Mouse (Mus musculus): ENCODE measurements around the gene Adgrv1. TPM values are rescaled to one million over a fixed set of nuclear protein-coding genes. Genes with fewer than 3 reads are reported as not detected.
A peak's percentile ranks its signal among the peaks of the same experiment; 100 is the strongest.
"Not testable (repeated sequence)": the region's sequence is repeated elsewhere in the genome, so short reads cannot be mapped to it uniquely, and the experiment has no call there.

Adgrv1 gene
- total RNA-seq, 2 experiments from 2014 or later: 2.4 to 3.0 TPM

DNA sequence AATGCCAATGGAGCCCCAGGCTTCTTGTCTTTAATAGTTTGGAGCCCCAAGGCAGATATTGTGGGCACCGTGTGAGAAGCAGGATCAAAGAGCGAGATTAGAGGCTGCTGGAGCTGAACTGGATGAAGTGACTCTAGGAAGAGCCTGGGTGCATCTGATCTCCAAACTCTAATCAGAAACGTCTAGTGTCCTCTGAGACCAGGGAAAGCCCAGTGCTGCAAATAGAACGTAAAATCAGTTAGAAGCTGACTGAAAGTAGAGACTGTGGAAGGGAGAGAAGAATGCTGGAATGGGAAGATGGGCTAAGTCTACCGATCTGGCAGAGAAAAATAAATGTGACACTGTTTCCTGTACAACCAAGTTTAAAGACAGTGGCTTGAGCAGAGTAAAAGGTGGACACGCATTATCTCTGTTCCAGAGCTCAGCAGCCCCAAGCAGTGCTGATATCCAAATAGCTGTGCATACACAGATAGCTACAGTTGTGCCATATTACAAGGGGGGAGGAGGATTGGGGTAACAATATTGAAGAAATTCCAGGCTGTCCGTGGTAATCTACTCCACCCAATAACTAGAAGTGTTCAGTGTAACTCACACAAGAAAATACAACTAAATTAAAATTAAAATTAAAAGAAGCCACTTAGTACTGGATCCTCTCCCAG, 9.7 kb upstream of the Adgrv1 start:
- no peak for TF ChIP-seq CTCF (conservative IDR thresholded peaks at IDR 0.05)
- no peak for DNase-seq (ENCODE audit: low spot score in 2 of 2)
- Histone ChIP-seq H3K27ac (no peak overlapping the region), H3K4me3 (no peak overlapping the region)

DNA sequence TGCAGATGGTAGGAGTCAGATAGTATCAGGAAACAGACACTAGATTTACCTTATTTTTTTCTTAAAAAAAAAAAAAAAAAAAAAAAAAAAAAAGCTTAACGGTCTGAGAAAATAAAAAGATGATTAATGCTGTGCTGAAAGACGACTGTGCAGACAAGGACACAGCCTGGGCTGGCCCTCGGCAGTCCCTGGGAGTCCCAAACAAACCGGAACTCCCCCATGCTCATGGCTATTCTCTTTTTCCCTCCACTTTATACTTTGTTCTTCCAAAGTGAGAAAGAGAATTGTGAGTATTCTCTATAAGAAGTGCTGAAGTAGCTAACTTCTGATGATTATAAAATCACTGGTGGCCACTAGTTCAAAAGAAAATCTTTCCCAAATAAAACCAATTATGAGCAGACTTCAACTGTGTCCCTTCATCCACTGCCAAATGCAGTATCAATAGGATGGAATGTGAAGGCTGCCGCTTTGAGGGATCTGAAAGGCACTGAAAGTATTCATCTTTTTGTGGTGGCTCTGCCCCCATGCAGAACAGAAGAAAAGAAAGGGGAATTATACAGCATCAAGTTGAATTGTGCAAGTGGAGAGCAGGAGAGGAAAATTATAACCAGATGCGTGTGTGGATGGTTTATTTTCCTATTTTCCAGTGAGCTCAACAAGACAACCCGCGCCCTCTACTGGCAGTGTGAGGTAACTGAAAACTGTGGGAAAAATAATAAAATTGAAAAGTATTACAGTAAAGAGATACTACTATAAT, 8.5 kb upstream of the Adgrv1 start:
- peak; percentile 32 to 53 for DNase-seq (ENCODE audit: low spot score in 2 of 2)
- peak; percentile 92 for TF ChIP-seq CTCF (conservative IDR thresholded peaks at IDR 0.05)
- H3K4me3 ChIP-seq: peak overlapping the region; percentile 34; the same call in 1 of the 2 replicates
- no peak overlapping the region for H3K27ac ChIP-seq

GRCm38 (mm10) chr13:81640881-81641280, 7.9 kb upstream of the Adgrv1 start:
- no peak for DNase-seq (ENCODE audit: low spot score in 2 of 2)
- no peak overlapping the region for H3K27ac ChIP-seq
- no peak for TF ChIP-seq CTCF (conservative IDR thresholded peaks at IDR 0.05)
- H3K4me3 ChIP-seq: no peak overlapping the region

GRCm38 (mm10) chr13:81639624-81640023, 6.7 kb upstream of the Adgrv1 start:
- no peak for TF ChIP-seq CTCF (conservative IDR thresholded peaks at IDR 0.05)
- Histone ChIP-seq H3K27ac (no peak overlapping the region), H3K4me3 (no peak overlapping the region)
- DNase-seq (ENCODE audit: low spot score in 2 of 2): no peak

DNA sequence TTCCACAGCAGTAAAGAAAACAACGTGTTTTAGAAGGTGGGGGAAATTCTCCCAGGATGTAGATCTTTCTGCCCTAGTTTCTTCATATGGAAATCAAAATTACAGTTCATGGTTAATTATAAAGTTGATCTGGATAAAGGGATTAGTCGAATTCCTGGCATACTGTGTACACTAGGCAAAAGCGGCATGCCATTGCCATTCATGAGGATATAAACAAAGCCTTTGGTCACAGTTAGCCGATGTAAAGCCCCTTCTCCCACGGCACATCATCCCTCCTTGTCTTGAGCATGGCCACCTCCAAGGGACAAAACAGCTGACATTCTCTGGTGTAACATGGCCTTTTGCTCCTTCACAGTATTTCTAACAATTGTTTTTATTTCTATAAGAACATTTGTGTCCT, 2.4 kb downstream of the Adgrv1 start:
- TF ChIP-seq CTCF (conservative IDR thresholded peaks at IDR 0.05): no peak
- no peak overlapping the region for H3K27ac ChIP-seq
- no peak for DNase-seq (ENCODE audit: low spot score in 2 of 2)
- no peak overlapping the region for H3K4me3 ChIP-seq

- no peak for DNase-seq (ENCODE audit: low spot score in 2 of 2)
- H3K4me3 ChIP-seq: no peak overlapping the region
- no peak for TF ChIP-seq CTCF (conservative IDR thresholded peaks at IDR 0.05)
- H3K27ac ChIP-seq: no peak overlapping the region
These were observed 3.6 kb downstream of the Adgrv1 start for GRCm38 (mm10) chr13:81629395-81629794.

- DNase-seq (ENCODE audit: low spot score in 2 of 2): no peak
- H3K27ac ChIP-seq: no peak overlapping the region
- TF ChIP-seq CTCF (conservative IDR thresholded peaks at IDR 0.05): no peak
- no peak overlapping the region for H3K4me3 ChIP-seq
These were observed 4.2 kb downstream of the Adgrv1 start for GRCm38 (mm10) chr13:81628631-81629190.

GRCm38 (mm10) chr13:81627861-81628260, 5.1 kb downstream of the Adgrv1 start:
- H3K4me3 ChIP-seq; H3K27ac ChIP-seq; DNase-seq (ENCODE audit: low spot score in 2 of 2): not testable (repeated sequence)

- H3K27ac ChIP-seq: no peak overlapping the region
- peak; percentile 55 for TF ChIP-seq CTCF (conservative IDR thresholded peaks at IDR 0.05)
- no peak overlapping the region for H3K4me3 ChIP-seq
- no peak for DNase-seq (ENCODE audit: low spot score in 2 of 2)
These were observed 22.6 kb downstream of the Adgrv1 start for GRCm38 (mm10) chr13:81610349-81610748.

DNA sequence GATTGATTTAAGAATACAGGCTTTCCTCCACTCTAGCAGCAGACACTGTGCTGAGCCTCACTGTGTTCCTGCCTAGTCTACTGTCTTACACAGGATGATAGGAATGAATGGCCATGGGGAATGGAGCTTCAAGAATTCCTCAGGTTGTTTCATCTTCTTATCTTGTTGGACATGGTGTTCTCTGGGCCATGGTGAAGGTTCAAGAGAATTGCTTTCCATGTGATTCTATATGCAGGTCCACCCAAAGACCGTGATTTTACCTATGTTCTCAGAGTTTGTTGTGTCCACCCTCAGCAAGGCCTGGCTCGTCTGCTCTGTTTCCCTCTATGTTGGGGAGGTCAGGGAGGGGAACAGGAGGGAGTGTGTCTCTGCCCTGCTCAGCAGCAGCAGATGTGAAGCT, 26.0 kb downstream of the Adgrv1 start:
- no peak for DNase-seq (ENCODE audit: low spot score in 2 of 2)
- no peak for TF ChIP-seq CTCF (conservative IDR thresholded peaks at IDR 0.05)
- H3K4me3 ChIP-seq: no peak overlapping the region
- H3K27ac ChIP-seq: no peak overlapping the region

DNA sequence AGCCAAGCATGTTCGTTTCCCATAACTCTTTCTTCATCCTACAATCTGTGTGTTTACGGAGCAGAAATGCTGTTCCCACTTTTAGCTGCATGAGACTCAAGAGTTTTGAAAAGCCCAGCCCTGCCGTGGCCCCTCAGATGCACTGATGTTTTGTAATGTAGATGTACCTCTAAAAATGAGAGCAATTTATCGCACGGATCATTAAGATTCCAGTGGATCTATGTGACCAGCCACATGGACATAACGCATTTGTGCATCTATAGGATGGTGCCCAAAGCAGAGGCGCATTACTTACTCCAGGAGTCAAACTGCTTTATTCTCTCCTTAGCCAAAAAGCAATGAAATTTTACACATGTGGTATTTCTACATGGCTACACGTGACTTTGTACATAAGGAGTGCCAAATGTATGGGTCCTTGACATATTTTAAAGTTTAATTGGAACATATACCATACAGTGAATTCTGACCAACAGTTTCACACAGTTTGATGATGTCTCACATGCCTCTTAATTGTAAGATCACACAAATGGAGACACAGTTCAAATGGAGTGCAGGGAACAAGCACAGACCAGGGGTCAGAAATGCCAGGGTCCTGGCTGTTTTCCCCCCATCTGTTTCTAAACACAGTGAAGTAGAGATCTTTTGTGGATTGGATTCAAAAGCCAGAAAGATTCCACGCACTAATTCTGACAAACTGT, 35.9 kb downstream of the Adgrv1 start:
- H3K27ac ChIP-seq: no peak overlapping the region
- DNase-seq (ENCODE audit: low spot score in 2 of 2): no peak
- no peak for TF ChIP-seq CTCF (conservative IDR thresholded peaks at IDR 0.05)

GRCm38 (mm10) chr13:81578692-81579091, 54.3 kb downstream of the Adgrv1 start:
- no peak overlapping the region for H3K27ac ChIP-seq

More for the DNA sequence above, 35.9 kb downstream of the Adgrv1 start:
- H3K4me3 ChIP-seq: no peak overlapping the region

GRCm38 (mm10) chr13:81570241-81570821, 62.6 kb downstream of the Adgrv1 start:
- TF ChIP-seq CTCF (conservative IDR thresholded peaks at IDR 0.05): no peak
- Histone ChIP-seq H3K27ac (no peak overlapping the region), H3K4me3 (peak overlapping the region; percentile 49)
- DNase-seq (ENCODE audit: low spot score in 2 of 2): peak in 1 of 2 experiments; percentile 9

More at GRCm38 (mm10) chr13:81578692-81579091, 54.3 kb downstream of the Adgrv1 start:
- H3K4me3 ChIP-seq: no peak overlapping the region
- DNase-seq (ENCODE audit: low spot score in 2 of 2): no peak
- TF ChIP-seq CTCF (conservative IDR thresholded peaks at IDR 0.05): no peak

Measured in layer of hippocampus, adult 2 months (tissue).